Mouse (Mus musculus) thymus, postnatal 14 days (tissue): ENCODE data around the gene Parvg.
A peak's percentile ranks its signal among the peaks of the same experiment; 100 is the strongest.
"Not testable (repeated sequence)": the region's sequence is repeated elsewhere in the genome, so short reads cannot be mapped to it uniquely, and the experiment has no call there.

Source experiments
- DNase-seq: peaks from one replicate; pipeline ENCODE4 v3.0.0; 2021

The Parvg gene

GRCm38 (mm10) chr15:84323966-84324869, at the start of gene Parvg:
Gene Parvg, plus strand, starts transcription at chr15:84324026.
- peak; percentile 79 for DNase-seq

GRCm38 (mm10) chr15:84276066-84276465, 47.8 kb upstream of the Parvg start:
- DNase-seq, result no peak

GRCm38 (mm10) chr15:84278091-84278490, 45.7 kb upstream of the Parvg start:
- DNase-seq, result no peak

GRCm38 (mm10) chr15:84278656-84279055, 45.2 kb upstream of the Parvg start:
- no peak for DNase-seq

- DNase-seq, result no peak
These were observed 43.5 kb upstream of the Parvg start for GRCm38 (mm10) chr15:84280309-84280708.

- DNase-seq, result no peak
These were observed 43.0 kb upstream of the Parvg start for GRCm38 (mm10) chr15:84280712-84281347.

- no peak for DNase-seq
These were observed 41.4 kb upstream of the Parvg start for GRCm38 (mm10) chr15:84282206-84283085.

- peak; percentile 76 for DNase-seq
These were observed 39.8 kb upstream of the Parvg start for GRCm38 (mm10) chr15:84284059-84284458.

GRCm38 (mm10) chr15:84285453-84285852, 38.4 kb upstream of the Parvg start:
- no peak for DNase-seq

GRCm38 (mm10) chr15:84288953-84289352, 34.9 kb upstream of the Parvg start:
- not testable (repeated sequence) for DNase-seq

GRCm38 (mm10) chr15:84291097-84291496, 32.7 kb upstream of the Parvg start:
- DNase-seq, result no peak

- DNase-seq, result no peak
These were observed 30.2 kb upstream of the Parvg start for GRCm38 (mm10) chr15:84293590-84293989.

- DNase-seq, result no peak
These were observed 29.4 kb upstream of the Parvg start for GRCm38 (mm10) chr15:84294391-84294790.

GRCm38 (mm10) chr15:84295225-84295624, 28.6 kb upstream of the Parvg start:
- DNase-seq, result no peak

- DNase-seq, result no peak
These were observed 26.4 kb upstream of the Parvg start for GRCm38 (mm10) chr15:84297454-84297853.

- no peak for DNase-seq
These were observed 24.9 kb upstream of the Parvg start for GRCm38 (mm10) chr15:84298804-84299370.

- no peak for DNase-seq
These were observed 24.0 kb upstream of the Parvg start for GRCm38 (mm10) chr15:84299662-84300333.

- no peak for DNase-seq
These were observed 23.2 kb upstream of the Parvg start for GRCm38 (mm10) chr15:84300591-84300990.

GRCm38 (mm10) chr15:84301026-84301425, 22.8 kb upstream of the Parvg start:
- DNase-seq, result no peak

GRCm38 (mm10) chr15:84301641-84302420, 22.0 kb upstream of the Parvg start:
- DNase-seq, result no peak

GRCm38 (mm10) chr15:84303264-84303663, 20.6 kb upstream of the Parvg start:
- no peak for DNase-seq
